Mouse (Mus musculus) lung, postnatal 0 days (tissue): ENCODE data around the gene Tbcel. TPM values are rescaled to one million over a fixed set of nuclear protein-coding genes. Genes with fewer than 3 reads are reported as not detected.
A peak's percentile ranks its signal among the peaks of the same experiment; 100 is the strongest.

Experiments
- ATAC-seq: fragments of 200-750 bp; cut with Nextera tagmentation; 2 replicates; pipeline ENCODE4 v1.8.0; 2017; ENCODE audit warnings: moderate library complexity
- DNase-seq: peaks from one replicate; pipeline ENCODE4 v3.0.0-alpha.2; 2016; ENCODE audit warnings: low spot score
- H3K27ac ChIP-seq: fragments of 300-500 bp; sonication (generic); 2 replicates; pipeline ENCODE4 v1.5.1; 2014; ENCODE audit warnings: antibody characterized with exemption, mild to moderate bottlenecking, low read length, mixed read lengths
- H3K27me3 ChIP-seq: fragments of 300-500 bp; sonication (generic); replicated peaks from 2 replicates; pipeline ENCODE4 v1.6.1; 2014; ENCODE audit warnings: low read length, mixed read lengths; ENCODE audit not compliant: insufficient read depth
- H3K36me3 ChIP-seq: fragments of 300-500 bp; sonication (generic); 2 replicates; pipeline ENCODE4 v1.6.1; 2014; ENCODE audit warnings: low read length, mixed read lengths; ENCODE audit not compliant: insufficient read depth
- H3K4me1 ChIP-seq: fragments of 300-500 bp; sonication (generic); 2 replicates; pipeline ENCODE4 v1.6.1; 2014; ENCODE audit warnings: antibody characterized with exemption, low read depth, low read length, mixed read lengths; ENCODE audit not compliant: insufficient read depth
- H3K4me2 ChIP-seq: fragments of 300-500 bp; sonication (generic); replicated peaks from 2 replicates; pipeline ENCODE4 v1.6.1; 2014; ENCODE audit warnings: low read depth, mild to moderate bottlenecking, low read length, moderate library complexity, mixed read lengths
- H3K4me3 ChIP-seq: fragments of 300-500 bp; sonication (generic); 2 replicates; pipeline ENCODE4 v1.5.1; 2014; ENCODE audit warnings: low read depth, low read length
- H3K9ac ChIP-seq: fragments of 300-500 bp; sonication (generic); replicated peaks from 2 replicates; pipeline ENCODE4 v1.6.1; 2014; ENCODE audit warnings: low read depth, mild to moderate bottlenecking
- H3K9me3 ChIP-seq: fragments of 300-500 bp; sonication (generic); 2 replicates; pipeline ENCODE4 v1.6.1; 2016; ENCODE audit warnings: low read length, mixed read lengths
- CTCF ChIP-seq: IDR thresholded peaks from 2 replicates; pipeline ENCODE4 v1.5.1; 2016; ENCODE audit warnings: antibody characterized with exemption, mild to moderate bottlenecking
- EP300 ChIP-seq: IDR thresholded peaks from 2 replicates; pipeline ENCODE4 v1.6.1; 2016; ENCODE audit warnings: antibody characterized with exemption, mild to moderate bottlenecking, control low read depth
- WGBS: fragments of 180-500 bp; shearing (Covaris S2); extraction: QIAGEN DNeasy Blood & Tissue Kit; methylation state at CpG from one replicate; pipeline ENCODE4 v1.1.7; 2014; 5-methylcytosine and 5-hydroxymethylcytosine counted together
- polyA plus RNA-seq: library from polyadenylated mRNA; unstranded; fragments of >200 nt; fragmentation: Nextera tagmentation; extraction: Ambion mirVana; gene quantifications from 2 replicates; pipeline ENCODE4 v1.2.1, GENCODE M21; 2015

Tbcel gene
- polyA plus RNA-seq, 1 experiment from 2014 or later: 9.0 TPM

GRCm38 (mm10) chr9:42423649-42424048, 84.0 kb downstream of the Tbcel start:
- Histone ChIP-seq H3K4me3 (no peak overlapping the region), H3K9ac (no peak overlapping the region), H3K4me2 (no peak overlapping the region), H3K4me1 (peaks cover 8% of the 10 kb centered on the region; the same call in 1 of the 2 replicates), H3K27ac (no peak overlapping the region), H3K27me3 (no peaks in the 10 kb centered on the region), H3K9me3 (no peaks in the 10 kb centered on the region), H3K36me3 (no peaks in the 10 kb centered on the region)
- 59% methylated on average over 2 of the region's 2 CpGs for WGBS
- peak; percentile 72 for TF ChIP-seq EP300
- TF ChIP-seq CTCF: no peak
- ATAC-seq: peak; percentile 88
- peak; percentile 83 for DNase-seq

- Histone ChIP-seq H3K4me1 (no peaks in the 10 kb centered on the region; the same call in 1 of the 2 replicates), H3K9me3 (no peaks in the 10 kb centered on the region), H3K27me3 (no peaks in the 10 kb centered on the region), H3K27ac (no peak overlapping the region), H3K36me3 (peaks cover 15% of the 10 kb centered on the region; the same call in 1 of the 2 replicates), H3K4me3 (no peak overlapping the region), H3K9ac (no peak overlapping the region), H3K4me2 (no peak overlapping the region)
- DNase-seq: no peak
- TF ChIP-seq CTCF: no peak; the same call in 1 of the 2 replicates
- peak; percentile 30; the same call in 1 of the 2 replicates for ATAC-seq
- whole genome bisulfite sequencing: 51% methylated on average over 2 of the region's 2 CpGs
Measured at GRCm38 (mm10) chr9:42419687-42420086, 87.9 kb downstream of the Tbcel start.

DNA sequence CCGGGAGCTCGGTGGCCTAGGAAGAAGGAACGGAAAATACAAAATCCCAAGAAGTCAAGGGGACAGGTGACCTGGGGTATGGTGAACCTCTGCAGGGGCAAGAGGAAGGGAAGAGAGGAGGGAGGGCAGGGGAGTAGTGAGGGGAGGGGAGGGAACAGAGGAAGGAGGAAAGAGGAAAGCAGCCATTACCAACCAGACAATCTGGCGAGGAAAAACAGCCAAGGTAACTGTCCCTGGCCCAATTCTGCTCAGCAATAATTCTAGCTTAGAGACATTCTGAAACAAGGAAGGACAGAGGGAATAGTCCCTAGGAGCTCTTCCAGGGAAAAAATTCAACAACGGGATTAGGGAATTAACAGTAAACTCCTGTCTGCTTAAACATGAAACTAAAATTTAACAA, 88.8 kb downstream of the Tbcel start:
- Histone ChIP-seq H3K27ac (no peak overlapping the region), H3K4me3 (no peak overlapping the region), H3K27me3 (no peaks in the 10 kb centered on the region), H3K4me2 (no peak overlapping the region), H3K4me1 (no peaks in the 10 kb centered on the region), H3K36me3 (peaks cover 15% of the 10 kb centered on the region; the same call in 1 of the 2 replicates), H3K9ac (no peak overlapping the region), H3K9me3 (no peaks in the 10 kb centered on the region)
- WGBS: 94% methylated on average over 5 of the region's 5 CpGs
- TF ChIP-seq CTCF (no peak), EP300 (no peak)
- ATAC-seq (no peak), DNase-seq (no peak)

DNA sequence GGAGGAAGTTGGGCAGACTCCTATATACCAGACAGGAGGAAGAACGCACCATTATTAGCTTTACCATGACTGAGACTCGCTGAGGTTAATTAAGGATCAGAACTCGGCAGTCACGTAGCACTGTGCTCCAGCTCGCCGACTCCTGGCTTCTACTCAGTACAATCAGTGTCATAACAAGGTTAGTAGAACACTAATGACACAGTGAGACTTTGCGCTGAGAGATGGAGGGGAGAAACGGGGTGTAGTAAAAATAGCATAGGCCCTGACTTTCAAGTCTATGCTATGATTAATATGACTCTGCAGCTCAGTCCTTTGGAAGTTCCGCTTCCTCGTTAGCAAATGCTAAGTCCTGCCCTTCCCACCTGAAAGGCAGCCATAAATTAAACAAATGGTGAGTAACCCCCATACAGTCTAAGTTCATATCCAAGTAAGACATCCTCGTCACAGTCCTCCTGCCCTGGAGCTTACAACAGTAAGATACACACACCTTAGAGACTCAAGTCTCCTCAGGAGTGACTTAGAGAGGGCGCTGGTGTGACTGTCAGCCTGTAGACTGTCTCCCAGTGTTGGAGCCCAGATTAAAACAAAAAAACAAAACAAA, 90.2 kb downstream of the Tbcel start:
- no peak for TF ChIP-seq EP300
- no peak for TF ChIP-seq CTCF
- Histone ChIP-seq H3K36me3 (peaks cover 15% of the 10 kb centered on the region; the same call in 1 of the 2 replicates), H3K9me3 (no peaks in the 10 kb centered on the region), H3K9ac (no peak overlapping the region), H3K4me3 (no peak overlapping the region), H3K4me1 (no peaks in the 10 kb centered on the region), H3K27ac (no peak overlapping the region), H3K27me3 (no peaks in the 10 kb centered on the region), H3K4me2 (no peak overlapping the region)
- ATAC-seq (no peak), DNase-seq (no peak)
- 85% methylated on average over 12 of the region's 12 CpGs for WGBS

DNA sequence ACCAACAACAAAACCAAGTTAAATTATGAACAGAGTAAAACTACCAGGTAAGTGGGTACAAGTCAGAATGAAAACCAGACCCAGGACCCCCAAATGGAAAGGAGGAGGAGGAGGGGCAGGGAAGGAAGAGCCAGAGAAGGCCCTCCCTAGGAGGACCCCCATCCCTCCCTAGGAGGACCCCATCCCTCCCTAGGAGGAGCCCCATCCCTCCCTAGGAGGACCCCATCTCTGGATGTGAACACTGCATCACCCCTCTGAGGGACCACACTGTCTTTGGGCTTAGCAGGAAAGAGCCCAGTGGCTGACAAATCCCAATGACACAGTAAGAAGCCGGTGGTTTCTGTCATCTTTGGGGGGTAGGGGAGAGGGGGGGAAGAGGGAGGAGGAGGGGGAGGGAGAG, 92.4 kb downstream of the Tbcel start:
- H3K36me3 ChIP-seq: peaks cover 15% of the 10 kb centered on the region; the same call in 1 of the 2 replicates
- no peak overlapping the region for H3K4me3 ChIP-seq
- DNase-seq (no peak), ATAC-seq (no peak)
- H3K4me1 ChIP-seq: no peaks in the 10 kb centered on the region
- H3K9ac ChIP-seq: no peak overlapping the region
- no peak overlapping the region for H3K27ac ChIP-seq
- no peaks in the 10 kb centered on the region for H3K9me3 ChIP-seq
- TF ChIP-seq CTCF (no peak), EP300 (no peak)
- 33% methylated on average over 1 of the region's 1 CpGs for WGBS
- H3K4me2 ChIP-seq: no peak overlapping the region
- H3K27me3 ChIP-seq: no peaks in the 10 kb centered on the region

- 78% methylated on average over 12 of the region's 12 CpGs for WGBS
- H3K9ac ChIP-seq: no peak overlapping the region
- H3K27ac ChIP-seq: no peak overlapping the region
- no peaks in the 10 kb centered on the region for H3K9me3 ChIP-seq
- no peak overlapping the region for H3K4me2 ChIP-seq
- H3K36me3 ChIP-seq: peaks cover 13% of the 10 kb centered on the region; the same call in 1 of the 2 replicates
- no peak for ATAC-seq
- DNase-seq: no peak
- no peak for TF ChIP-seq CTCF
- TF ChIP-seq EP300: no peak
- no peak overlapping the region for H3K4me3 ChIP-seq
- H3K4me1 ChIP-seq: no peaks in the 10 kb centered on the region
- H3K27me3 ChIP-seq: no peaks in the 10 kb centered on the region
Measured at GRCm38 (mm10) chr9:42413345-42413744, 94.3 kb downstream of the Tbcel start.

GRCm38 (mm10) chr9:42411296-42411695, 96.3 kb downstream of the Tbcel start:
- peaks cover 9% of the 10 kb centered on the region; the same call in 1 of the 2 replicates for H3K36me3 ChIP-seq
- no peak overlapping the region for H3K9ac ChIP-seq
- no peaks in the 10 kb centered on the region for H3K9me3 ChIP-seq
- peak; percentile 75 for ATAC-seq
- no peaks in the 10 kb centered on the region for H3K4me1 ChIP-seq
- TF ChIP-seq CTCF: no peak
- no peak for TF ChIP-seq EP300
- no peaks in the 10 kb centered on the region for H3K27me3 ChIP-seq
- H3K4me3 ChIP-seq: no peak overlapping the region
- no peak overlapping the region for H3K27ac ChIP-seq
- no peak overlapping the region for H3K4me2 ChIP-seq
- WGBS: 59% methylated on average over 6 of the region's 6 CpGs
- DNase-seq: peak; percentile 77
